Mouse (Mus musculus): Measurements from ENCODE around the gene Galnt16. TPM values are rescaled to one million over a fixed set of nuclear protein-coding genes. Genes with fewer than 3 reads are reported as not detected.

Gene Galnt16
- total RNA-seq, 2 experiments from 2014 or later: not detected

DNA sequence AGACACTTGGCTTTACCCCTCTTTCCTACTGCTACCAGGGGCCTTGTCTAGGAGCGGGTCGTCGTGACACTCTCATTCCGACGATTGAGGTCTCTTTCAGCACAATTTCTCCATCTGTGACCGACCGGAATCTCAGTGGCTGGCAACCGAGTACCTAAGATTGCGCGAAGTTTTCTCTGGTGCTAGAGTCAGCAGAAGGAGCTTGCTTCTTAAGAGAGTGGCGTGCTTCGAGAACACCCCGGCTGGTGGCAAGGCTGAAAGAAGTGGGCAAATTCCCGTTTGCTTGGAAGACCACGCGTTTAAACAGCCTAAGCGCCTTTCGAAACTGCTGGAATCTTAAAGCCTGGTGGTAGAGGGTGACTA, 126.4 kb downstream of the Galnt16 start:
- no peak for ATAC-seq (replicated peaks; ENCODE audit: low FRiP score, poor library complexity, severe bottlenecking)

DNA sequence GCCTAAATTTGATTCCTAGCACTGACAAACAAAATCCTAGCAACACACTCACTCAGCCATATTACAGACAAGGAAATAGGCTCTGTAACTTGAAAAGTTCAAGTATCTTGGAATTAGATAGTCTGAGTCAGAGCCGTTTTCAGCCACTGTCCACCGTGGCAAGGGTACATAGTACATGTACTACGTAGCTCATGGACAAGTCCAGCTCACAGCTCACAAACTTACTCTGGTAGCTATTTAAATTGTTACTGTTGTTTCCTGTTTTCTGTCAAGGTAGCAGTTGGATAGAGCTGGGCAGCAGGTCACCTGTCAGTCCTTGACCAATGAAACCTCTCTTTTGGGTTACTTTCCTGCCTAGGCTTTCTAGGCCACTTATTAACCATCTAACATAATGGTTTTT, 128.3 kb downstream of the Galnt16 start:
- ATAC-seq (replicated peaks; ENCODE audit: low FRiP score, poor library complexity, severe bottlenecking): no peak

DNA sequence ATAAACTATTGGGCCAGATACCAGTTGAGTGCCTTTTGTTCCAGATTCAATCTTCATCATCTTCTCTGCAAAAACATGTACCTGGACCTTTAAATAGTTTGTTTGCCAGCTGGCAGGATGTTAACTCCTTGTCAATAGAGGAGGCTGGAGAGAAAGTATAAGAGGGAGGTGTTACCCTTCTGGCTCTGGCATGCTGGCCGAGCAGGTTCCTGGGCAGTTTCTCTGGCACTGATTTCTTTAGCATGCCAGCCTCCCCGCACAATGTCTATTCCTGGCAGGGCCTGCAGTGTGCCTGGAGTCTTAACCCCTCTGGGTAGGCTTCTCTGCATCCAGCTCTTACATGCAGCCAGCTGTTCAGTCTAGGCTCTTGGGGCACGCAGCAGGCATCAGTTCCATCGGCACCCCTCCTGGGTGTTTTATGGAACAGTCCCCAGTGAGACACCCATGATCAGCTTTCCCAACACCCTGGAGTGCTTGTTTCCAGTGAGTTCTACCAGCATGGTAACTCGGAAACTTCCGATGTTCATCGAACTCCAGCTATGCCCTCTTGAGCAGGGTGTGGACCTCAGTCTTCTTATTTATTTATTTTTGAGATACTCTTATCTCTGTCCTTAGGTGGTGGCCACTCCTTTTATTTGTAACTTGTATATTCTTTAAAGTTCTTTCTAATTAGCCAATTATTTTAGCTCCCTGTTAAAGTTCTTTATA, 136.0 kb downstream of the Galnt16 start:
- ATAC-seq (replicated peaks; ENCODE audit: low FRiP score, poor library complexity, severe bottlenecking): no peak

DNA sequence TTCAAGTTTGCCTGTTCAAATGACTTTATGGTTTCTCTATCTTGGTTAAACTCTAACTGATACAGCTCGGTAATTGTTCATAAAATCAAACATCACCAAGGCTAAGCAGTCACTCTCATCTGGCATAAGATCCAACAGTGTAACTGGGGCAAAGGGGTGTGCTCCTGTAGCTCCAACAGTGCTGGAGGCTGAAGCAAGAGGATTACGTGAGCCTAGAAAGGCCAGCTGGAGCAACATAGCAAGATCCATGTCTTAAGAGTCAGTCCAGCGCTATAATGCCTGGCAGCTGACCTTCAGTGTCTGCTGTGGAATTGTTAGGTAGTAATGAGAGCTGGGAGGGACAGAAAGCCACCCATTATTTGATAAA, 136.6 kb downstream of the Galnt16 start:
- ATAC-seq (replicated peaks; ENCODE audit: low FRiP score, poor library complexity, severe bottlenecking): no peak

DNA sequence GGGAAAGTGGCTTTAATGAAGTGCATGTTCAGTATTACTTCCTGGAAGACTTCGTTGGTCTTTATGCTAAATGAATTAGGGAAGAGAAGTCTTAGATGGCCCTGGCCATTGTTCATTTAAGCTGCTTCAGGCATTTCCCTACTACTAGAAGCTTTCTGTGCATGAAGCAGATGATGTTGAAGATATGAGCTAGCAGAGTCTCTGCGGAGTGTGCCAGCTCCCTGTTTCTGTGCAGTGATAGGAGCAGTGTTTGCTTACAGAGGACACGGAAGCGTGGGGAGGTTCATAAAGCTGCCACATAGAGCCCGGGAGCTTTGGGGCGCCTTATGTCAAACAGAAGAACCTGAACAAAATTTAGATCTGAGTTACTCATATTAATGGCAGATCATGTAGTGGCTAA, 140.6 kb downstream of the Galnt16 start:
- no peak for ATAC-seq (replicated peaks; ENCODE audit: low FRiP score, poor library complexity, severe bottlenecking)

DNA sequence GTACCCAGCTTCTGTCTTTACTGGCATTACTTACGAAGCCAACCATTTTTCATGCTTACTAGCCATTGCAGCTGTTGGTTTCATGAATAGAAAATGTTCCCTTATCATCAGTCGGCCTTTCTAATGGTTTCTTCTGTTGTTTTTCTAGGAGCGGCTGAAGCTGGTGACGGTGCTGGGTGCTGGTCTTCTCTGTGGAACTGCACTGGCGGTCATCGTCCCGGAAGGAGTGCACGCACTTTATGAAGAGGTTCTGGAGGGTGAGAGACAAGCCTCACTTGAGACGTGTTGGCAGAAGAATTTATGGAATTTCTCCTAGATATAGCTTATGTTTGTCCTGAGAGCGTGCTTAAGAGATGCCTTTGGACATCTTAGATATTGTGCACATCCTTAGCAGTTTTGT, 144.2 kb downstream of the Galnt16 start:
- ATAC-seq (replicated peaks; ENCODE audit: low FRiP score, poor library complexity, severe bottlenecking): no peak

DNA sequence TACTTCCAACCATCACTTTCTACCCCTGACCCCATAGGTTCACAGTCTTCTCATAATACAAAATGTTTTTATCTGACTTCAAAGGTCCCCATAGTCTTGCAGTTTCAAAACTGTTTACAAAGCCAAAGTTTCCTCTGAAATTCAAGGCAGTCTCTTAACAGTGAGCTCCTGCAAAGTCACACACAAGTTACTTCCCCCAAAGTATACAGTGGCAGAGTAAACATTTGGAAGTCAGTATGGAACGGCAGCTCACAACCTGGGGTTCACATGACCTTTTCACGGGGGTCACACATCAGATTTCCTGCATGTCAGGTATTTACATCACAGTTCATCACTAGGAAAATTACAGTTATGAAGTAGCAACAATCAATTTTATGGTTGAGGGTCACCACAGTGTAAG, 145.9 kb downstream of the Galnt16 start:
- no peak for ATAC-seq (replicated peaks; ENCODE audit: low FRiP score, poor library complexity, severe bottlenecking)

DNA sequence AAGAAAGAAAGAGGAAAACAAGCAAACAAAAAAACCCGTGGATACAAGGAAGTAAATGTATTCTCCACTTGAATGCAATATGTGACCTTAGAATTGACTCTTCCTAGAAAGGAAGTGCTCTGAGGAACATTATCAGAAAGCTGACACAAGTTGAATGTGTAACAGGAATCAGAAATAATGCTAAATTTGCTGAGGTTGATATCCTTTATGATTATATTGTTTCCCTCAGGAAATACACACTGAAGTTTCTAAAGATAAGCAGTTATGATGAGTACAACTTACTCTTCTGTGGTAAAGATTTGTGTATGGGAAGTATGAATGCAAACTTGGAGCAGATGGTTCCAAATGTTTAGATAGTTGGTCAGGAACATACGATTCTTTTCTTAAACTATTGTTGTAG, 150.3 kb downstream of the Galnt16 start:
- ATAC-seq (replicated peaks; ENCODE audit: low FRiP score, poor library complexity, severe bottlenecking): no peak

DNA sequence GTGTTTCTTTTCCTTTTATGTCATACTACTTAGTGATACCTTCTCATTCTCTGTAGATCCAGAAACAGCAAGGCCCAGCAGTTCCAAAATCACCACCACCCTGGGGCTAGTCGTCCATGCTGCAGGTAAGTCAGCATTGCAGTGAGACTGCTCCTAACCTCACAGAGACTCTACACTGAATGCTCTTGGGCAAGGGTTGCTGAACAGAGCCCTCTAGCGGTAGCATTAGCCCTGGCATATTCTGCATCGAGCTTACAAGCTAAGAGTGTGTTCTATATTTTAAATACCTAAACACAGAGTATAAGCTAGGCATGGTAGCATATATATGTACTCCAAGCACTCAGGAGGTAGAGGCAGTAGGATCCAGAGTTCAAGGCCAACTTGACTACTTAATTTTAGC, 155.1 kb downstream of the Galnt16 start:
- ATAC-seq (replicated peaks; ENCODE audit: low FRiP score, poor library complexity, severe bottlenecking): peak; percentile 83

Other genes starting within 250 kb of the Galnt16 start
- gene Dcaf5, start 81.7 kb upstream of the Galnt16 start, total RNA-seq (2015; ENCODE audit: low replicate concordance): 1.3 and 20.2 TPM in 2 replicates
- 2.4 and 3.2 TPM in 2 replicates for gene Dcaf5, start 81.7 kb upstream of the Galnt16 start, total RNA-seq (2017; ENCODE audit: low replicate concordance)
- gene Exd2, start 55.2 kb upstream of the Galnt16 start, total RNA-seq (2015; ENCODE audit: low replicate concordance): 2.2 and 9.6 TPM in 2 replicates
- 0.77 and 21.9 TPM in 2 replicates for gene Exd2, start 55.2 kb upstream of the Galnt16 start, total RNA-seq (2017; ENCODE audit: low replicate concordance)
- 20.1 and 22.0 TPM in 2 replicates for gene Slc39a9, start 125.6 kb downstream of the Galnt16 start, total RNA-seq (2015; ENCODE audit: low replicate concordance)
- gene Slc39a9, start 125.6 kb downstream of the Galnt16 start, total RNA-seq (2017; ENCODE audit: low replicate concordance): 11.2 and 20.5 TPM in 2 replicates
- 23.9 and 28.1 TPM in 2 replicates for gene Erh, start 126.1 kb downstream of the Galnt16 start, total RNA-seq (2015; ENCODE audit: low replicate concordance)
- gene Erh, start 126.1 kb downstream of the Galnt16 start, total RNA-seq (2017; ENCODE audit: low replicate concordance): 4.9 and 23.4 TPM in 2 replicates
- gene Plekhd1, start 174.3 kb downstream of the Galnt16 start, total RNA-seq (2015; ENCODE audit: low replicate concordance): 0.42 TPM in 1 of 2 replicates, not detected in the other
- gene Plekhd1, start 174.3 kb downstream of the Galnt16 start, total RNA-seq (2017; ENCODE audit: low replicate concordance): 2.8 TPM in 1 of 2 replicates, not detected in the other
- gene Ccdc177, start 242.4 kb downstream of the Galnt16 start, total RNA-seq (2015; ENCODE audit: low replicate concordance): not detected in 2 replicates
- gene Ccdc177, start 242.4 kb downstream of the Galnt16 start, total RNA-seq (2017; ENCODE audit: low replicate concordance): not detected in 2 replicates

Measured in erythroid progenitor cell, adult 5-6 weeks (primary cell).